Mouse (Mus musculus) midbrain, postnatal 0 days (tissue): ENCODE results near the gene Phlpp1. TPM values are rescaled to one million over a fixed set of nuclear protein-coding genes. Genes with fewer than 3 reads are reported as not detected.
A peak's percentile ranks its signal among the peaks of the same experiment; 100 is the strongest.

Source experiments
- ATAC-seq: fragments of 200-750 bp; cut with Nextera tagmentation; 2 replicates; pipeline ENCODE4 v1.8.0; 2017; ENCODE audit warnings: moderate number of reproducible peaks, mild to moderate bottlenecking, moderate TSS enrichment, moderate library complexity; ENCODE audit not compliant: low FRiP score
- DNase-seq: peaks from one replicate; pipeline ENCODE4 v3.0.0-alpha.2; 2015; ENCODE audit warnings: low spot score
- H3K27ac ChIP-seq: fragments of 300-500 bp; sonication (generic); 2 replicates; pipeline ENCODE4 v1.5.1; 2014; ENCODE audit warnings: low read depth, mild to moderate bottlenecking, low read length, mixed read lengths
- H3K27me3 ChIP-seq: fragments of 300-500 bp; sonication (generic); 2 replicates; pipeline ENCODE4 v1.6.1; 2014; ENCODE audit warnings: low read length, control low read depth, mixed read lengths; ENCODE audit not compliant: insufficient read depth
- H3K36me3 ChIP-seq: fragments of 300-500 bp; sonication (generic); 2 replicates; pipeline ENCODE4 v1.6.1; 2014; ENCODE audit warnings: low read length, control low read depth, mixed read lengths; ENCODE audit not compliant: insufficient read depth
- H3K4me1 ChIP-seq: fragments of 300-500 bp; sonication (generic); 2 replicates; pipeline ENCODE4 v1.6.1; 2014; ENCODE audit warnings: mild to moderate bottlenecking, control low read depth, antibody characterized with exemption, low read length, mixed read lengths; ENCODE audit not compliant: insufficient read depth
- H3K4me2 ChIP-seq: fragments of 300-500 bp; sonication (generic); 2 replicates; pipeline ENCODE4 v1.6.1; 2014; ENCODE audit warnings: low read depth, mild to moderate bottlenecking, low read length, mixed read lengths; ENCODE audit not compliant: poor library complexity, severe bottlenecking
- H3K4me3 ChIP-seq: fragments of 300-500 bp; sonication (generic); 2 replicates; pipeline ENCODE4 v1.5.1; 2014; ENCODE audit warnings: low read depth, mild to moderate bottlenecking, low read length, moderate library complexity
- H3K9ac ChIP-seq: fragments of 300-500 bp; sonication (generic); replicated peaks from 2 replicates; pipeline ENCODE4 v1.6.1; 2014; ENCODE audit warnings: mild to moderate bottlenecking, low read length, moderate library complexity, mixed read lengths; ENCODE audit not compliant: poor library complexity, severe bottlenecking
- H3K9me3 ChIP-seq: fragments of 300-500 bp; sonication (generic); 2 replicates; pipeline ENCODE4 v1.6.1; 2016; ENCODE audit warnings: low read length, control low read depth
- CTCF ChIP-seq: IDR thresholded peaks from 2 replicates; pipeline ENCODE4 v1.5.1; 2016; ENCODE audit warnings: antibody characterized with exemption, mild to moderate bottlenecking
- WGBS: fragments of 180-500 bp; shearing (Covaris S2); extraction: QIAGEN DNeasy Blood & Tissue Kit; methylation state at CpG from one replicate; pipeline ENCODE4 v1.1.7; 2014; 5-methylcytosine and 5-hydroxymethylcytosine counted together
- polyA plus RNA-seq: library from polyadenylated mRNA; unstranded; fragments of >200 nt; fragmentation: Nextera tagmentation; extraction: Ambion mirVana; gene quantifications from 2 replicates; pipeline ENCODE4 v1.2.1, GENCODE M21; 2015
- total RNA-seq: library from RNA; depleted of rRNA; stranded (reverse); fragments of >200 nt; gene quantifications from 2 replicates; pipeline ENCODE4 v1.2.3, GENCODE M21; 2014

Phlpp1 gene
- total and polyA plus RNA-seq, 2 experiments from 2014 or later: 5.3 to 34.0 TPM

DNA sequence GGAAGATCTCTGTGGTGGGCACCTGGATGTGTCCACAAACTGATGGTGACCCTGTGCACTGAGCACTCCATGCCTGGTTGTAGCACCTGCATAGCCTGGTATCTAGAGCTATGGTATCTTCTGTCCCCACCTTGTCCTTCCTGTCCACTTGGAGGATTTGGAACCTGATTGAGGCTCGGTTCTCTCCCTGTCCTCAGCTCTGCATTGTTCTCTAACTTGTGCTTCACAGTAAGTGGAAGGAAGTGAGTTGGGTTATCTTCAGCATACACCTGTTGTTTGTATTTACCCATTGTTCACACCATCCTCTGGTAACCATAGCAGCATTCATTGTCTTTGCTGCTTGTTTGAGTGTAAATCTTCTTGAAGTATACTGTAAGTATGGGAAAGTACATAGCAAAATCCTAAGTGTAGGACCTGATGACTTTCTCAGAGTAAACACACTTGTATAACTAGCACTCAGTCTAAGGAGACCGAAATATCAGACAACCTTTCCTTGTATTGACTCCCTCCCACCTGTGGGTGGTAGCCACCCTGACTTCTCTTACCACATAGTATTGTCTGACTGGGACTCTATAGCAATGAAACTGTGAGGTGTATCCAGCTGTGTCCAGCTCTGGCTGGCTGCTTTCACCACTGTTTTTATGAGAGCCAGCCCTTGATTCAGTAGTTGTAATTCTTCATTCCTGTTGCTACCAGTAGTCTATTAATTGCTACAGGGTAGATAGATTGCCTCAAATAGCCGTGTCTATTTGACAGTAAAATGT, 191.5 kb downstream of the Phlpp1 start:
- no peak overlapping the region for H3K9ac ChIP-seq
- no peak for TF ChIP-seq CTCF
- H3K36me3 ChIP-seq: no peaks in the 10 kb centered on the region; the same call in 1 of the 2 replicates
- H3K27ac ChIP-seq: no peak overlapping the region
- WGBS: 94% methylated on average over 3 of the region's 3 CpGs
- no peaks in the 10 kb centered on the region for H3K4me1 ChIP-seq
- DNase-seq (no peak), ATAC-seq (no peak)
- H3K27me3 ChIP-seq: no peaks in the 10 kb centered on the region
- no peak overlapping the region for H3K4me3 ChIP-seq
- no peaks in the 10 kb centered on the region for H3K9me3 ChIP-seq
- no peak overlapping the region for H3K4me2 ChIP-seq

DNA sequence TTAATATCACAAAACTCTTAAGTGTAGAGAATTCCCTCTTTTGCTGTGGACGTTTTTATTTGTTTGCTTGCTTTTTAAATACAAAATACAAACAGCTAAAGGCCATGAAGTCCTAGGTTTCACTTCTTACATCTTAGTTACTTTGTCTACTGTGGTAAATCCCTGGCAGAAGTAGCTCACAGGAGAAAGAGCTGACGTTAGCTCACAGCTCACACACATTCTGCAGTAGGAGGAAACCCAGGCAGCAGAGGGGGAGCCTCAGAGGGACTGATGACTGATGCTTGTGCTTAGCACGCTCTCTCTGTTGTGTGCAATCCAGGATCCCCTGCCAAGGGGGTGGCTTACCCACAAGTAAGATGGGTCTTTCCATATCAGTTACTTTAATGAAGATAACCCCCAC, 197.8 kb downstream of the Phlpp1 start:
- no peaks in the 10 kb centered on the region for H3K9me3 ChIP-seq
- no peak for ATAC-seq
- H3K36me3 ChIP-seq: peaks cover 11% of the 10 kb centered on the region
- no peak overlapping the region for H3K9ac ChIP-seq
- no peak overlapping the region for H3K4me2 ChIP-seq
- DNase-seq: no peak
- 83% methylated on average over 3 of the region's 3 CpGs for WGBS
- no peaks in the 10 kb centered on the region for H3K27me3 ChIP-seq
- TF ChIP-seq CTCF: no peak
- no peak overlapping the region for H3K27ac ChIP-seq
- no peak overlapping the region for H3K4me3 ChIP-seq
- H3K4me1 ChIP-seq: no peaks in the 10 kb centered on the region

DNA sequence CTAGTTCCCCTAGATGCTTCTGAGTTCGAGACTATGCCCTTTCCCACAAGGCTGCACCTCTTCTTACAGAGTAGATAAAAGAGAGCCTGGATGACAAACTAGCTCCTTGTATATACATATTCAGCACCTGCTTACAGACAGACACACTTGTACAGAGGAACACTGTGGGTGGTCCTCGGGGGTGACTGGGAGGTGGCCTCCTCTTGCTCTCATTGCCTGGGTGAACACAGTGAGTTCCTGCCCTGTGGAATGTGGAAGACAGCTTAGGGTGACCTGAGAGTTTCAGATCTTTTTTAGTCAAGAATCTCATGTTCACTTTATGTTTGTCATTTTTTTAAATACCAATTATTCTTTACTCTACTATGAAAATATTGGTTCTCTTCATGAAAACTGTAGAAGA, 200.9 kb downstream of the Phlpp1 start:
- Histone ChIP-seq H3K36me3 (peaks cover 11% of the 10 kb centered on the region), H3K27ac (no peak overlapping the region), H3K4me2 (no peak overlapping the region), H3K27me3 (no peaks in the 10 kb centered on the region), H3K9ac (no peak overlapping the region), H3K4me3 (no peak overlapping the region), H3K4me1 (no peaks in the 10 kb centered on the region), H3K9me3 (no peaks in the 10 kb centered on the region)
- WGBS: 87% methylated on average over 2 of the region's 2 CpGs
- no peak for ATAC-seq
- no peak for DNase-seq
- no peak for TF ChIP-seq CTCF

DNA sequence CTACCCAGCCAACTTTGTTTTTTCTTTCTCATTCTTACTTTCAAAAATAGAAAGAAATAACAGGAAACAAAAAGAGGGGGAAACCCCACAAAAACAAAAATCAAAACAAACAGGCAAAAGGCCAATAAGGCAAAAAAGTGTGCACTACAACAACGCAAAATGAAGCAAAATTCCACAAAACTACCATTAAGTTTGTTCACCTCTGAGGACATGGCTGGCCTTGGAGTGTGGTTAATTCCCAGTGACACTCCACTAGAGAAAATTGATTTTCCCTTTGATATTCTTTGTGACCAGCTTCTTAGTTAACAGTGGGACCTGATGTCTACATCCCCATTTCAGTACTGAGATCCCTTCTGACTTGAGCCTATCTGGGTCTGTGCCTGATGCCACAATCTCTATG, 202.1 kb downstream of the Phlpp1 start:
- no peak overlapping the region for H3K27ac ChIP-seq
- no peaks in the 10 kb centered on the region for H3K4me1 ChIP-seq
- no peak for TF ChIP-seq CTCF
- no peak for ATAC-seq
- peaks cover 7% of the 10 kb centered on the region for H3K36me3 ChIP-seq
- no peak for DNase-seq
- WGBS: 100% methylated on average over 1 of the region's 1 CpGs
- no peaks in the 10 kb centered on the region for H3K9me3 ChIP-seq
- no peaks in the 10 kb centered on the region for H3K27me3 ChIP-seq
- H3K4me2 ChIP-seq: no peak overlapping the region
- H3K9ac ChIP-seq: no peak overlapping the region
- H3K4me3 ChIP-seq: no peak overlapping the region

DNA sequence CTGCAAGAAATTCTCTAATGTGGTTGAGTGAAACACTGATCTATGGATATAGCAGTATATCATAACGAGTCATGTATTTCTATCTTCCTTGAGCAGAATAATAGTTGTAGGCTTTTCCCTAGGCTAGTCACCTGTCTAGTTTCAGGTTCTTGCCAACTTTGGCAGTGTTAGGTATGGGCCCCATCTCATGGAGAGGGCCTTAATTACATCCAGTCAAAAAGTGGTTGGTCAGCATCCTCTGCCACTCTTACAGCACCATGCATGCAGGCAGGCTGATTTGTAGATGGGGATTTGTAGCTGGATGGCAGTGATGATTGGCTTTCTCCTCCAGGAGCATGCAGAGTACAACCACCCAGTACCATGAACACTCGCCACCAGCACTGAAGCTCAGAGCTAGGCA, 202.7 kb downstream of the Phlpp1 start:
- Histone ChIP-seq H3K4me2 (no peak overlapping the region), H3K4me3 (no peak overlapping the region), H3K27ac (no peak overlapping the region), H3K36me3 (peaks cover 3% of the 10 kb centered on the region), H3K4me1 (no peaks in the 10 kb centered on the region), H3K9me3 (no peaks in the 10 kb centered on the region), H3K9ac (no peak overlapping the region), H3K27me3 (no peaks in the 10 kb centered on the region)
- TF ChIP-seq CTCF: peak; percentile 16
- no peak for ATAC-seq
- WGBS: 94% methylated on average over 2 of the region's 2 CpGs
- no peak for DNase-seq

DNA sequence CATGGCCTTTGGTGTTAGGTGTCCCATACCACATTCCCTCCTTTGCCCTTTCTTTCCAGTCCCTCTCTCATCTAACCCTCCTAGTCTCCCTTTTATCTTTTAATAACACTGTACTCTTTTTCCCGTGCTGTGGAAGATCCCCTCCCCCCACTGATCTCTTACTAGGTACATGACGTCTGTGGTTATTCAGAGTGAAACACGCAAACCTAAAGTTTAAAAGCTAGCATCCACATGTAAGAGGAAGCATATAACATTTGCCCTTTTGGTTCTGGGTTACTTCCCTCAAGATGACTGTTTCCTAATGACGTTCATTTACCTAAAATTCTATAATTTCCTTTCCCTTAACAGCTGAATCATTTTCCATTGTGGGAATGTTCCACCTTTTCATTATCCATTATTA, 203.4 kb downstream of the Phlpp1 start:
- ATAC-seq (no peak), DNase-seq (no peak)
- no peak overlapping the region for H3K4me2 ChIP-seq
- WGBS: 88% methylated on average over 4 of the region's 4 CpGs
- no peak overlapping the region for H3K9ac ChIP-seq
- no peak overlapping the region for H3K4me3 ChIP-seq
- H3K4me1 ChIP-seq: no peaks in the 10 kb centered on the region
- H3K36me3 ChIP-seq: no peaks in the 10 kb centered on the region
- no peak overlapping the region for H3K27ac ChIP-seq
- H3K27me3 ChIP-seq: no peaks in the 10 kb centered on the region
- no peak for TF ChIP-seq CTCF
- H3K9me3 ChIP-seq: no peaks in the 10 kb centered on the region
